ENCODE assay signal across 8 mouse cellular contexts in the genomic region with DNA sequence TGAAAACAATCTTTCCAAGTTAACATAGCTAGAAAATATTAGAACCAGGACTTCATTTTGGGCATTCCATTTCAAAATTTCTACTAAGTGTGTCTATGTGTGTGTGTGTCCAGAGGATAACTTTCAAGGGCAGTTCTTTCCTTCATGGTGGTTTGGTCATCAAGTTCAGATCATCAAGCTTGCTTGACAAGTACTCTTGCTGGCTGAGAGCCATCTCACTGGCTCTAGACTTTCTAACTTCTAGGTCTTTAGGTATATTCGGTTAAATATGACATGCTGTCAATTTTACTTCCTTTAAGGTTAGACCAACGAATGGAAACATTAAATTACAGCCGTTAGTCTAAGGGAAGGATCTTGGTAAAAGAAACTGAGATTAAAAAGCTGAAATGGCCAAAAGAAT. TPM values are rescaled to one million over a fixed set of nuclear protein-coding genes. Genes with fewer than 3 reads are reported as not detected.
DNase-seq lines count a peak whose midpoint lies in the region; ATAC-seq and TF ChIP-seq lines count a peak whose summit lies in the region.

No protein-coding gene starts in this region.

- H3K4me1 ChIP-seq in embryonic facial prominence, embryonic 11.5 days (ENCODE audit: control insufficient read depth, insufficient read depth, low read length), result no peaks in the 10 kb centered on the region
- peaks cover 15% of the 10 kb centered on the region; the same call in 1 of the 2 replicates for H3K4me1 ChIP-seq in hindbrain, embryonic 14.5 days (replicated peaks; ENCODE audit: control insufficient read depth, insufficient read depth, low read length)
- H3K4me1 ChIP-seq in midbrain, embryonic 15.5 days, result peaks cover 15% of the 10 kb centered on the region

- no peaks in the 10 kb centered on the region for H3K36me3 ChIP-seq in embryonic facial prominence, embryonic 11.5 days (replicated peaks; ENCODE audit: control insufficient read depth, insufficient read depth, low read depth, low read length)
- no peaks in the 10 kb centered on the region for H3K36me3 ChIP-seq in hindbrain, embryonic 14.5 days (replicated peaks; ENCODE audit: control insufficient read depth, insufficient read depth)
- no peaks in the 10 kb centered on the region for H3K36me3 ChIP-seq in midbrain, embryonic 15.5 days (replicated peaks)

- no peak for ATAC-seq in embryonic facial prominence, embryonic 11.5 days (replicated peaks; ENCODE audit: insufficient number of reproducible peaks, low FRiP score, low TSS enrichment, low read depth)
- ATAC-seq in hindbrain, embryonic 14.5 days (ENCODE audit: low FRiP score), result no peak
- ATAC-seq in midbrain, embryonic 15.5 days (replicated peaks), result no peak

- no peak overlapping the region for H3K9ac ChIP-seq in embryonic facial prominence, embryonic 11.5 days (replicated peaks; ENCODE audit: low read length)
- H3K9ac ChIP-seq in hindbrain, embryonic 14.5 days, result no peak overlapping the region
- H3K9ac ChIP-seq in midbrain, embryonic 15.5 days, result no peak overlapping the region

- DNase-seq in layer of hippocampus, adult 2 months (ENCODE audit: low spot score in 2 of 2), result no peak
- no peak for DNase-seq in layer of hippocampus, adult 11-12 months (ENCODE audit: low spot score)
- no peak for DNase-seq in embryonic facial prominence, embryonic 11.5 days (ENCODE audit: low spot score)
- no peak for DNase-seq in hindbrain, embryonic 14.5 days (ENCODE audit: low spot score)
- DNase-seq in adrenal gland, postnatal 4 days (ENCODE audit: low spot score in 2 of 2), result no peak
- no peak for DNase-seq in spleen, postnatal 4 days (ENCODE audit: low spot score in 2 of 2)
- DNase-seq in adrenal gland, postnatal 36 days, result no peak

- no peaks in the 10 kb centered on the region for H3K9me3 ChIP-seq in embryonic facial prominence, embryonic 11.5 days (replicated peaks; ENCODE audit: control insufficient read depth, low read length)
- H3K9me3 ChIP-seq in hindbrain, embryonic 14.5 days (ENCODE audit: control insufficient read depth, low read length), result no peaks in the 10 kb centered on the region
- H3K9me3 ChIP-seq in midbrain, embryonic 15.5 days, result no peaks in the 10 kb centered on the region

- peak overlapping the region; percentile 76 for H3K4me3 ChIP-seq in layer of hippocampus, adult 2 months
- peak overlapping the region; percentile 88 for H3K4me3 ChIP-seq in embryonic facial prominence, embryonic 11.5 days (ENCODE audit: low read depth, low read length)
- H3K4me3 ChIP-seq in hindbrain, embryonic 14.5 days (replicated peaks; ENCODE audit: low read length), result peak overlapping the region; percentile 71
- H3K4me3 ChIP-seq in midbrain, embryonic 15.5 days, result peak overlapping the region; percentile 61

- peak overlapping the region; percentile 99 for H3K27ac ChIP-seq in layer of hippocampus, adult 2 months
- no peak overlapping the region for H3K27ac ChIP-seq in embryonic facial prominence, embryonic 11.5 days (replicated peaks; ENCODE audit: low read depth, low read length)
- no peak overlapping the region for H3K27ac ChIP-seq in hindbrain, embryonic 14.5 days
- no peak overlapping the region for H3K27ac ChIP-seq in midbrain, embryonic 15.5 days

- no peaks in the 10 kb centered on the region for H3K27me3 ChIP-seq in embryonic facial prominence, embryonic 11.5 days (ENCODE audit: control insufficient read depth, insufficient read depth, low read length)
- H3K27me3 ChIP-seq in hindbrain, embryonic 14.5 days (ENCODE audit: control insufficient read depth, insufficient read depth, low read length), result no peaks in the 10 kb centered on the region
- no peaks in the 10 kb centered on the region for H3K27me3 ChIP-seq in midbrain, embryonic 15.5 days (replicated peaks)

- WGBS in embryonic facial prominence, embryonic 11.5 days, result 30% methylated on average over 3 of the region's 3 CpGs
- 40% methylated on average over 3 of the region's 3 CpGs for WGBS in hindbrain, embryonic 14.5 days
- WGBS in midbrain, embryonic 15.5 days, result 24% methylated on average over 3 of the region's 3 CpGs

- TF ChIP-seq CTCF in layer of hippocampus, adult 2 months (conservative IDR thresholded peaks at IDR 0.05), result no peak

- H3K4me2 ChIP-seq in embryonic facial prominence, embryonic 11.5 days (ENCODE audit: low read depth, low read length), result peak overlapping the region; percentile 34
- peak overlapping the region; percentile 72 for H3K4me2 ChIP-seq in hindbrain, embryonic 14.5 days (replicated peaks)
- H3K4me2 ChIP-seq in midbrain, embryonic 15.5 days, result peak overlapping the region; percentile 62

RNA-seq across cellular contexts. Expression of gene Uhrf1bp1l, which starts 0.5 kb away (rescaled TPM):
- total RNA-seq in layer of hippocampus, adult 2 months (2021), result 10 to 100 TPM; 72.6 to 81.6 TPM
- polyA plus RNA-seq in embryonic facial prominence, embryonic 11.5 days (2014; fragmentation: Nextera tagmentation; extraction: Ambion mirVana), result 24.6 and 27.6 TPM in 2 replicates
- polyA plus RNA-seq in hindbrain, embryonic 14.5 days (2014; fragmentation: Nextera tagmentation; extraction: Ambion mirVana), result 34.8 and 35.9 TPM in 2 replicates
- 30.0 TPM in 2 replicates for polyA plus RNA-seq in midbrain, embryonic 15.5 days (2015; fragmentation: Nextera tagmentation; extraction: Ambion mirVana)
- 10 to 100 TPM; 69.0 to 71.5 TPM for total RNA-seq in adrenal gland, postnatal 4 days (2021)
- 10 to 100 TPM; 84.8 to 88.4 TPM for total RNA-seq in adrenal gland, postnatal 36 days (2021)

RNA-seq across cellular contexts. Expression of gene Actr6, which starts 12.2 kb away (rescaled TPM):
- 10 to 100 TPM; 24.8 to 25.5 TPM for total RNA-seq in layer of hippocampus, adult 2 months (2021)
- polyA plus RNA-seq in embryonic facial prominence, embryonic 11.5 days (2014; fragmentation: Nextera tagmentation; extraction: Ambion mirVana), result 46.3 and 50.9 TPM in 2 replicates
- polyA plus RNA-seq in hindbrain, embryonic 14.5 days (2014; fragmentation: Nextera tagmentation; extraction: Ambion mirVana), result 53.2 and 58.4 TPM in 2 replicates
- polyA plus RNA-seq in midbrain, embryonic 15.5 days (2015; fragmentation: Nextera tagmentation; extraction: Ambion mirVana), result 47.7 and 55.6 TPM in 2 replicates
- total RNA-seq in adrenal gland, postnatal 4 days (2021), result 10 to 100 TPM; 23.0 to 26.0 TPM
- total RNA-seq in adrenal gland, postnatal 36 days (2021), result 10 to 100 TPM; 23.2 to 23.7 TPM

RNA-seq across cellular contexts. Expression of gene Scyl2, which starts 58.3 kb away (rescaled TPM):
- total RNA-seq in layer of hippocampus, adult 2 months (2021), result 10 to 100 TPM; 25.2 to 28.4 TPM
- 26.9 and 30.6 TPM in 2 replicates for polyA plus RNA-seq in embryonic facial prominence, embryonic 11.5 days (2014; fragmentation: Nextera tagmentation; extraction: Ambion mirVana)
- 15.6 and 18.5 TPM in 2 replicates for polyA plus RNA-seq in hindbrain, embryonic 14.5 days (2014; fragmentation: Nextera tagmentation; extraction: Ambion mirVana)
- polyA plus RNA-seq in midbrain, embryonic 15.5 days (2015; fragmentation: Nextera tagmentation; extraction: Ambion mirVana), result 9.1 and 10.1 TPM in 2 replicates
- total RNA-seq in adrenal gland, postnatal 4 days (2021), result 10 to 100 TPM; 39.5 to 39.8 TPM
- 10 to 100 TPM; 43.8 to 47.6 TPM for total RNA-seq in adrenal gland, postnatal 36 days (2021)
